Mouse (Mus musculus): Measurements from ENCODE around the gene Tmem246. TPM values are rescaled to one million over a fixed set of nuclear protein-coding genes. Genes with fewer than 3 reads are reported as not detected.
"Not testable (repeated sequence)": the region's sequence is repeated elsewhere in the genome, so short reads cannot be mapped to it uniquely, and the experiment has no call there.

The Tmem246 gene
- 17.4 and 17.8 TPM in 2 replicates for polyA plus RNA-seq (2014; fragmentation: Nextera tagmentation; extraction: Ambion mirVana)

GRCm38 (mm10) chr4:49597183-49598100 is at the start of gene Tmem246:
Gene Tmem246, minus strand, starts transcription at chr4:49597876.
- Histone ChIP-seq H3K4me1 (replicated peaks; ENCODE audit: control insufficient read depth, insufficient read depth, low read length) (peaks cover 4% of the 10 kb centered on the region; the same call in 1 of the 2 replicates), H3K27me3 (replicated peaks; ENCODE audit: control insufficient read depth, insufficient read depth, low read length) (no peaks in the 10 kb centered on the region), H3K9ac (ENCODE audit: low read depth, low read length) (peak within 1 kb of the TSS; percentile 67), H3K4me3 (ENCODE audit: low read depth, low read length) (peak within 1 kb of the TSS; percentile 79), H3K4me2 (peak within 1 kb of the TSS; percentile 72), H3K36me3 (ENCODE audit: control insufficient read depth, insufficient read depth, low read length) (no peaks in the 10 kb centered on the region), H3K27ac (ENCODE audit: low read depth, low read length) (peak within 1 kb of the TSS; percentile 46; the same call in 1 of the 2 replicates), H3K9me3 (ENCODE audit: control insufficient read depth, low read length) (no peaks in the 10 kb centered on the region)
- under 1% methylated on average over 77 of the region's 77 CpGs for WGBS
- ATAC-seq (replicated peaks; ENCODE audit: low FRiP score) (peak; percentile 91), DNase-seq (ENCODE audit: low spot score) (peak; percentile 79)

- Histone ChIP-seq H3K4me1 (replicated peaks; ENCODE audit: control insufficient read depth, insufficient read depth, low read length) (no peaks in the 10 kb centered on the region), H3K9ac (ENCODE audit: low read depth, low read length) (no peak overlapping the region), H3K36me3 (ENCODE audit: control insufficient read depth, insufficient read depth, low read length) (peaks cover 36% of the 10 kb centered on the region), H3K4me2 (no peak overlapping the region), H3K4me3 (ENCODE audit: low read depth, low read length) (no peak overlapping the region), H3K9me3 (ENCODE audit: control insufficient read depth, low read length) (no peaks in the 10 kb centered on the region), H3K27me3 (replicated peaks; ENCODE audit: control insufficient read depth, insufficient read depth, low read length) (no peaks in the 10 kb centered on the region), H3K27ac (ENCODE audit: low read depth, low read length) (no peak overlapping the region)
- WGBS = 33% methylated on average over 2 of the region's 2 CpGs
- ATAC-seq (replicated peaks; ENCODE audit: low FRiP score) (peak; percentile 91), DNase-seq (ENCODE audit: low spot score) (no peak)
These were observed 42.2 kb upstream of the Tmem246 start for GRCm38 (mm10) chr4:49639913-49640312.

- Histone ChIP-seq H3K27me3 (replicated peaks; ENCODE audit: control insufficient read depth, insufficient read depth, low read length) (no peaks in the 10 kb centered on the region), H3K9ac (ENCODE audit: low read depth, low read length) (no peak overlapping the region), H3K4me1 (replicated peaks; ENCODE audit: control insufficient read depth, insufficient read depth, low read length) (peaks cover 5% of the 10 kb centered on the region; the same call in 1 of the 2 replicates), H3K27ac (ENCODE audit: low read depth, low read length) (no peak overlapping the region), H3K4me2 (no peak overlapping the region), H3K36me3 (ENCODE audit: control insufficient read depth, insufficient read depth, low read length) (peaks cover 35% of the 10 kb centered on the region), H3K4me3 (ENCODE audit: low read depth, low read length) (no peak overlapping the region), H3K9me3 (ENCODE audit: control insufficient read depth, low read length) (no peaks in the 10 kb centered on the region)
- ATAC-seq (replicated peaks; ENCODE audit: low FRiP score) (no peak), DNase-seq (ENCODE audit: low spot score) (no peak)
- 93% methylated on average over 11 of the region's 11 CpGs for WGBS
These were observed 40.1 kb upstream of the Tmem246 start for GRCm38 (mm10) chr4:49637821-49638220.

- H3K4me2 ChIP-seq = peak overlapping the region; percentile 69
- H3K27ac ChIP-seq (ENCODE audit: low read depth, low read length) = peak overlapping the region; percentile 66
- no peaks in the 10 kb centered on the region for H3K9me3 ChIP-seq (ENCODE audit: control insufficient read depth, low read length)
- H3K36me3 ChIP-seq (ENCODE audit: control insufficient read depth, insufficient read depth, low read length) = peaks cover 15% of the 10 kb centered on the region; the same call in 1 of the 2 replicates
- WGBS = under 1% methylated on average over 30 of the region's 30 CpGs
- H3K9ac ChIP-seq (ENCODE audit: low read depth, low read length) = peak overlapping the region; percentile 79
- no peaks in the 10 kb centered on the region for H3K27me3 ChIP-seq (replicated peaks; ENCODE audit: control insufficient read depth, insufficient read depth, low read length)
- DNase-seq (ENCODE audit: low spot score) (no peak), ATAC-seq (replicated peaks; ENCODE audit: low FRiP score) (peak; percentile 66)
- H3K4me3 ChIP-seq (ENCODE audit: low read depth, low read length) = peak overlapping the region; percentile 83
- peaks cover 5% of the 10 kb centered on the region; the same call in 1 of the 2 replicates for H3K4me1 ChIP-seq (replicated peaks; ENCODE audit: control insufficient read depth, insufficient read depth, low read length)
These were observed 34.4 kb upstream of the Tmem246 start for GRCm38 (mm10) chr4:49632139-49632481.

- peak within 1 kb of the TSS; percentile 70 for H3K4me2 ChIP-seq
- 3% methylated on average over 37 of the region's 37 CpGs for WGBS
- H3K9me3 ChIP-seq (ENCODE audit: control insufficient read depth, low read length) = no peaks in the 10 kb centered on the region
- peak within 1 kb of the TSS; percentile 66 for H3K27ac ChIP-seq (ENCODE audit: low read depth, low read length)
- H3K27me3 ChIP-seq (replicated peaks; ENCODE audit: control insufficient read depth, insufficient read depth, low read length) = no peaks in the 10 kb centered on the region
- peaks cover 5% of the 10 kb centered on the region; the same call in 1 of the 2 replicates for H3K4me1 ChIP-seq (replicated peaks; ENCODE audit: control insufficient read depth, insufficient read depth, low read length)
- H3K9ac ChIP-seq (ENCODE audit: low read depth, low read length) = peak within 1 kb of the TSS; percentile 79
- ATAC-seq (replicated peaks; ENCODE audit: low FRiP score) (peak; percentile 94), DNase-seq (ENCODE audit: low spot score) (peak; percentile 94)
- H3K36me3 ChIP-seq (ENCODE audit: control insufficient read depth, insufficient read depth, low read length) = peaks cover 11% of the 10 kb centered on the region; the same call in 1 of the 2 replicates
- H3K4me3 ChIP-seq (ENCODE audit: low read depth, low read length) = peak within 1 kb of the TSS; percentile 83
These were observed 33.9 kb upstream of the Tmem246 start, which contains the start of gene Rnf20 for GRCm38 (mm10) chr4:49631319-49632138. Gene Rnf20, plus strand, starts transcription at chr4:49632006.

GRCm38 (mm10) chr4:49628941-49629340 is 31.3 kb upstream of the Tmem246 start:
- Histone ChIP-seq H3K4me1 (replicated peaks; ENCODE audit: control insufficient read depth, insufficient read depth, low read length) (peaks cover 9% of the 10 kb centered on the region; the same call in 1 of the 2 replicates), H3K4me3 (ENCODE audit: low read depth, low read length) (no peak overlapping the region), H3K36me3 (ENCODE audit: control insufficient read depth, insufficient read depth, low read length) (no peaks in the 10 kb centered on the region), H3K9ac (ENCODE audit: low read depth, low read length) (no peak overlapping the region), H3K4me2 (no peak overlapping the region), H3K27me3 (replicated peaks; ENCODE audit: control insufficient read depth, insufficient read depth, low read length) (no peaks in the 10 kb centered on the region), H3K27ac (ENCODE audit: low read depth, low read length) (no peak overlapping the region), H3K9me3 (ENCODE audit: control insufficient read depth, low read length) (no peaks in the 10 kb centered on the region)
- 82% methylated on average over 5 of the region's 5 CpGs for WGBS
- no peak for ATAC-seq (replicated peaks; ENCODE audit: low FRiP score)
- no peak for DNase-seq (ENCODE audit: low spot score)

GRCm38 (mm10) chr4:49626973-49627372 is 29.3 kb upstream of the Tmem246 start:
- Histone ChIP-seq H3K36me3 (ENCODE audit: control insufficient read depth, insufficient read depth, low read length) (no peaks in the 10 kb centered on the region), H3K27ac (ENCODE audit: low read depth, low read length) (no peak overlapping the region), H3K4me3 (ENCODE audit: low read depth, low read length) (no peak overlapping the region), H3K27me3 (replicated peaks; ENCODE audit: control insufficient read depth, insufficient read depth, low read length) (no peaks in the 10 kb centered on the region), H3K4me2 (no peak overlapping the region), H3K9ac (ENCODE audit: low read depth, low read length) (no peak overlapping the region), H3K4me1 (replicated peaks; ENCODE audit: control insufficient read depth, insufficient read depth, low read length) (peaks cover 4% of the 10 kb centered on the region; the same call in 1 of the 2 replicates), H3K9me3 (ENCODE audit: control insufficient read depth, low read length) (no peaks in the 10 kb centered on the region)
- ATAC-seq (replicated peaks; ENCODE audit: low FRiP score) (no peak), DNase-seq (ENCODE audit: low spot score) (peak; percentile 61)
- 3% methylated on average over 3 of the region's 3 CpGs for WGBS

GRCm38 (mm10) chr4:49624969-49625368 is 27.3 kb upstream of the Tmem246 start:
- not testable (repeated sequence) for H3K4me1 ChIP-seq (replicated peaks; ENCODE audit: control insufficient read depth, insufficient read depth, low read length); H3K36me3 ChIP-seq (ENCODE audit: control insufficient read depth, insufficient read depth, low read length); H3K27me3 ChIP-seq (replicated peaks; ENCODE audit: control insufficient read depth, insufficient read depth, low read length); H3K4me2 ChIP-seq; H3K9ac ChIP-seq (ENCODE audit: low read depth, low read length); H3K27ac ChIP-seq (ENCODE audit: low read depth, low read length); H3K9me3 ChIP-seq (ENCODE audit: control insufficient read depth, low read length); DNase-seq (ENCODE audit: low spot score); H3K4me3 ChIP-seq (ENCODE audit: low read depth, low read length)
- 64% methylated on average over 4 of the region's 4 CpGs for WGBS
- ATAC-seq (replicated peaks; ENCODE audit: low FRiP score) = peak; percentile 59; the same call in 1 of the 2 replicates

Measured in liver, embryonic 11.5 days (tissue).